Mouse (Mus musculus) c-Kit-positive CD71-positive TER-119-positive erythroid progenitor cells, embryonic 14.5 days (primary cell): ENCODE measurements at regions not wholly inside any gene's neighbourhood (a gene's known extent, or its start where the extent isn't known, plus 50 kb on each side); places are given as distances from the start of the nearest gene placed in this dataset.

Experiments used
- DNase-seq: peaks from one replicate; pipeline ENCODE4 v3.0.0-alpha.2; 2013; ENCODE audit warnings: low spot score

DNA sequence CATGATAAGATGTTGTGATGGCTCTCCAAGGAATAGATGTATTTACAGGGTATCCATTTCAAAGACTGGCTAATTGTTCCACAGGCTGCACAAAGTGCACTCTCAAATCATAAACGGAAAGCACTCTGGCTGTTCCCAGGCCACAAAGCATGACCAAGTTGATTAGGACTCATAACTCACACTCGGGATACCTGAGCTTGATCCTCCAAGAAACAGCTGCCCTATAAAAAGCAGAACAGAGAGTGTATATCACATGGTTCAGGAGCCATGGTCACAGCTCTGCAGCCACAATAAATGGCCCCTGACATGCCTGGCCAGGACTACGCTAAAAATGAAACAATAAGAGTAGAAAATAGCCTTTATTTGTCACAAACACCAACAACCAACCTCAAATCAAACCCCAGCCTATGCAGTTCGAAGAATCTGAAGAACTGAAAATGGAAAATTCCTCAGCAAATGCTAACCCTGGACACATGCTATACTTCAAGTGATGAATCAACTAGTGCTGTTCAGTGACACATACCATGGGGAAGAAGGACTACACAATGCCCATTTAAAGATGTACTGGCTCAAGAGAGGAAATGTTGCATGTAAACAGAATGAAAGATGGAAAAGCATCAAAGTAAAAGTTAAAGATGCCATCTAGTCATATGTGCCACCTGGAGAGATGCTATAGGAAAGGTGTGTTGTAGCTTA, 473.5 kb downstream of the Gsdmc2 start:
- DNase-seq: no peak

- DNase-seq: no peak
Observed at GRCm38 (mm10) chr15:63364473-63364872, 480.5 kb downstream of the Gsdmc2 start.

DNA sequence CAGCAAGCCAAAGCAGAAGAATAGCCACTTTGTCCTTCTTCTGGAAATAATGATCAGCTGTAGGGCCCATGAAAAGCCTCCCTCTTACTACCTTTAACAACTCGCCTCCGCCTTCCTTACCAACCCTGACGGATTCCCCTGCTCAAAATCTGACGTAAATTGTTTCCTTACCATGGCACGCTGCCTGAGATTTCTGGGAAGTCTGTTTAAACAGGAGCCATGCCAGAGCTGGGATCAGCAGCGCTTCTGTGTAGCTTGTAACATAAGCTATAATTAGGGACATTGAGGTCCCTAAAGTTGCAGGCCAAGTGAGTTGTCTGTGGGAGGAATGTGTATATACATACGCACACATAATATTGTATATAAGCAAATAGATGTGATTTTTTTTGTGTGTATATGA, 484.6 kb downstream of the Gsdmc2 start:
- no peak for DNase-seq

GRCm38 (mm10) chr15:63341730-63342129, 503.2 kb downstream of the Gsdmc2 start:
- no peak for DNase-seq

DNA sequence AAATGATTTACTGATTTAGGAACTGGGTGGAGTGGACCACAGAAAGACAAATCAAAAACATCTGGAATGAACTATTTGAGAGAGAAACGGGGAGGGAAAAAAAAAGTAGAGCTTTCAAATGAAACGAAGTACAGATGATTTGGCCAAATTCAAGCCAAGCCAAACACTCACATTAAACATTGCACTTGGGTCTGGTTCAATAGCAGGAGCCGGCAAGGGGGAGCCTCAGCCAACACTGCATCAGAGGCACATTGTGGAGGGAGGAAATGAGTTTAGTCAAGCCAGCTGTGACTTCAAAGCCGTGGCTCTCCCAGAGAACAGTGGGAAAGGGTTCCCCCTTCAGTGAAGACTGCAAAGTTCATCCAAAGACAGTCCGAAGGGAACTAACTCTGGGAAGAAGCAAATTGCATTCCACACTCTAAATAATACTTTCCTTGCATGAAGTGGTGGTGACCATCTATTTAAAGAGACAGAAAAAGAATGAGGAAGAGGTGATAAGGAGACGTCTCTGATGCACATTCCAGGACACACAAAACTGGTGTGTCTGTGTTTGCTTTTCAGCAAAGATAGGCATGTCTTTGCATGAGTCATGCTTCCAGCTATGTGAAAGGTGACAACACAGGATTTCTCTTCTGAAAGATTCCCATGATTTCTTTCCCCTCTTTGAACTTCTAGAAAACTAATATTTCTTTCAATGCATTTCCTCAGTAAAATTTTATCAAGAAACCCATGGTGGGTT, 504.5 kb downstream of the Gsdmc2 start:
- DNase-seq: no peak

DNA sequence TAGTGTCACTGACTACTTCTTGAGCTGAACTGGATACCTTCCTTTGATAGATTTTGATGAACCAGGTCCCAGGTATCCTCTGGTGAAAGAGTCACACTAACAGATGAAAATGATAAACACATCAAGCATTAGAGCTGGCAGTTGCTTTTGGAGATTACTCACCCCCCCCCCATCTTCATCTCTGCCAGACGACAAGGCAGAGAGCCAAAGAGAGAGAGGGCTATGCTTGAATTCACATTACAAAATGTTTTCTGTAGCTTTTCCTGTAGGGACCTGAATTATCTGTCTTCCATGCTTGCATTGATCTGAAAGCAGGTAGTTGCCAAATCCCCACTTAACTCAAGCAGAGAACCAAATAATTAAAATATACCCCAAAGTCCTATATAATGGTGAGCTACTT, 525.3 kb downstream of the Gsdmc2 start:
- DNase-seq: no peak

GRCm38 (mm10) chr15:63310426-63310825, 534.6 kb downstream of the Gsdmc2 start:
- DNase-seq: no peak

- DNase-seq: no peak
Observed at GRCm38 (mm10) chr15:63299311-63299710, 545.7 kb downstream of the Gsdmc2 start.

- no peak for DNase-seq
Observed at GRCm38 (mm10) chr15:63288534-63288933, 556.4 kb downstream of the Gsdmc2 start.

DNA sequence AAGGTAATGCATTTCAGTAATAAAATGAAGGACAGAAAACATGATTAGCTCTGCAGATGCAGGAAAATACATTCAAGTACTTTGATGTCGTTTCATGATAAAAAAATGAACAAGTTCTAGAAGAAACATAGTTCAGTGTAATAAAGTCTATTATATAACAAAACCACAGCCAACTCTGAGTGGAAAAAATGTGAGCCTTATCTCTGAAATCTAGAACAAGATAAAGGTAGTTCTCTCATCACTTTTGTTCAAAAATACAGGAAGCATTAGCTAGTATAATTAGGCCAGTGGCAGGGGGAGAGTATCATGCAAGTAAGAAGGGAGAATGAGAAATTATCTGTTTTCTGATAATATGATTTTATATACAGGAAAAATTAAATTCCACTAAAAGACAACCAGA, 559.0 kb downstream of the Gsdmc2 start:
- DNase-seq: no peak

- no peak for DNase-seq
Observed at GRCm38 (mm10) chr15:63270381-63270780, 574.6 kb downstream of the Gsdmc2 start.

- DNase-seq: no peak
Observed at GRCm38 (mm10) chr15:63265845-63266244, 579.1 kb downstream of the Gsdmc2 start.

GRCm38 (mm10) chr15:63255736-63256135, 589.2 kb downstream of the Gsdmc2 start:
- no peak for DNase-seq

GRCm38 (mm10) chr15:63252781-63253340, 592.1 kb downstream of the Gsdmc2 start:
- no peak for DNase-seq

DNA sequence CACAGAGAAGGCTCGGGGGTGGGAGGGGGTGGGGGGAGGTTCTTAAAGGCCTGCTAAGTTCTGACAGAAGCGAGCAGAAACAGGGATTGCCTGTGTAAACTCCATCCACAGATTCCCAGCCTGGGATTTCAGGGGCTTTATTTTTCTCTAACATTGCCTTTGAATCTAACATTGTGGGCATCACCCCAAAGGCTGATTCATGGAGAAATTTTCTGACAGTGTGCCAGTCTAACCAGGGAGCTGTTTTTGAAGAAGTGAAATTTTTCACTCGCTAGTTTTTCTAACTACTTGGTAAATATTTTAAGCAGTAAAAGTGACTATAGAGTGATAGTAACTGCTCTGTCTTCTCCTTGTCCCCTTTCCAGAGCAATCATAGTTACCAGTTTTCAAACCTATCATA, 606.4 kb downstream of the Gsdmc2 start:
- DNase-seq: no peak

- DNase-seq: no peak
Observed at GRCm38 (mm10) chr15:63218393-63219060, 626.5 kb downstream of the Gsdmc2 start.

- DNase-seq: no peak
Observed at GRCm38 (mm10) chr15:63205150-63205549, 639.8 kb downstream of the Gsdmc2 start.

DNA sequence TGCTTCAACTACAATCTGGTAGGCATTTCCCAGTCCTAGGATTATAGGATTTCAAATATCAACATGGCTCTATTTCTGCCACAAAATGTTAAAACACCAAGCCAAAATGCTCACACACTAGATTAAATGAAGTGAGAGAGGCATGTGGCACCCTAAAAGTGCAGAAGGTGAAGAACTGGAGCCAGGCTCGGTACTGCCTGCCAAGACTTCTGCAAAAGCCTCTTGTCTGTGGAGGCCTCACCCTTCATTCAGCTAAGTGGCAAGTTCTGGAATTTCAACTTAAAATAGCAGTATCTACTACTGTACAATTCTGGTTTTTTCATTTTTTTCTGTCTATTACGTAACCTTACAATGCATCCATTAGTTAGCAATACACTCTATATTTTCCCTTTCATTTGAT, 649.9 kb downstream of the Gsdmc2 start:
- no peak for DNase-seq

GRCm38 (mm10) chr15:63194492-63194797, 650.5 kb downstream of the Gsdmc2 start:
- no peak for DNase-seq

- no peak for DNase-seq
Observed at GRCm38 (mm10) chr15:63193617-63194491, 651.1 kb downstream of the Gsdmc2 start.

- DNase-seq: no peak
Observed at GRCm38 (mm10) chr15:63191731-63192130, 653.2 kb downstream of the Gsdmc2 start.

GRCm38 (mm10) chr15:63190086-63190485, 654.9 kb downstream of the Gsdmc2 start:
- DNase-seq: no peak
